Mouse (Mus musculus) bone marrow, adult 2 months (tissue): ENCODE measurements around the gene Tpi1.

ENCODE experiments used
- CTCF ChIP-seq: fragments of 200-500 bp; IDR thresholded peaks from 2 replicates; pipeline ENCODE4 v1.5.1; 2011; ENCODE audit warnings: low read length, control low read depth; ENCODE audit not compliant: control insufficient read depth, insufficient read depth
- POLR2A ChIP-seq: fragments of 200-500 bp; IDR thresholded peaks from 2 replicates; pipeline ENCODE4 v1.6.1; 2011; ENCODE audit warnings: low read depth, mild to moderate bottlenecking, control low read depth, low read length, borderline replicate concordance; ENCODE audit not compliant: control insufficient read depth

- no peak for TF ChIP-seq CTCF
- TF ChIP-seq POLR2A = no peak
Observed at GRCm38 (mm10) chr6:124839805-124840204, 25.7 kb upstream of the Tpi1 start.
